Mouse (Mus musculus) forebrain, embryonic 16.5 days (tissue): ENCODE results near the gene Sgsm2. TPM values are rescaled to one million over a fixed set of nuclear protein-coding genes. Genes with fewer than 3 reads are reported as not detected.

Source experiments
- ATAC-seq: fragments of 200-750 bp; cut with Nextera tagmentation; 2 replicates; pipeline ENCODE4 v1.8.0; 2017; ENCODE audit warnings: mild to moderate bottlenecking, moderate library complexity
- H3K27ac ChIP-seq: fragments of 300-500 bp; sonication (generic); 2 replicates; pipeline ENCODE4 v1.5.1; 2014; ENCODE audit warnings: low read length, control low read depth
- H3K27me3 ChIP-seq: fragments of 300-500 bp; sonication (generic); replicated peaks from 2 replicates; pipeline ENCODE4 v1.6.1; 2014; ENCODE audit warnings: low read length; ENCODE audit not compliant: control insufficient read depth, insufficient read depth
- H3K36me3 ChIP-seq: fragments of 300-500 bp; sonication (generic); 2 replicates; pipeline ENCODE4 v1.6.1; 2014; ENCODE audit not compliant: control insufficient read depth, insufficient read depth
- H3K4me1 ChIP-seq: fragments of 300-500 bp; sonication (generic); replicated peaks from 2 replicates; pipeline ENCODE4 v1.6.1; 2014; ENCODE audit warnings: low read length; ENCODE audit not compliant: control insufficient read depth, insufficient read depth
- H3K4me2 ChIP-seq: fragments of 300-500 bp; sonication (generic); 2 replicates; pipeline ENCODE4 v1.6.1; 2014; ENCODE audit warnings: mild to moderate bottlenecking, low read length, control low read depth
- H3K4me3 ChIP-seq: fragments of 300-500 bp; sonication (generic); replicated peaks from 2 replicates; pipeline ENCODE4 v1.5.1; 2014; ENCODE audit warnings: mild to moderate bottlenecking, low read length, control low read depth
- H3K9ac ChIP-seq: fragments of 300-500 bp; sonication (generic); replicated peaks from 2 replicates; pipeline ENCODE4 v1.6.1; 2014; ENCODE audit warnings: low read depth, low read length, control low read depth
- H3K9me3 ChIP-seq: fragments of 300-500 bp; sonication (generic); 2 replicates; pipeline ENCODE4 v1.6.1; 2016; ENCODE audit warnings: low read length; ENCODE audit not compliant: control insufficient read depth
- WGBS: fragments of 180-500 bp; shearing (Covaris S2); extraction: QIAGEN DNeasy Blood & Tissue Kit; methylation state at CpG from one replicate; pipeline ENCODE4 v1.1.7; 2014; 5-methylcytosine and 5-hydroxymethylcytosine counted together
- polyA plus RNA-seq: library from polyadenylated mRNA; unstranded; fragments of >200 nt; fragmentation: Nextera tagmentation; extraction: Ambion mirVana; gene quantifications from 2 replicates; pipeline ENCODE4 v1.2.1, GENCODE M21; 2015

The Sgsm2 gene
- polyA plus RNA-seq, 1 experiment from 2014 or later: 18.2 TPM

DNA sequence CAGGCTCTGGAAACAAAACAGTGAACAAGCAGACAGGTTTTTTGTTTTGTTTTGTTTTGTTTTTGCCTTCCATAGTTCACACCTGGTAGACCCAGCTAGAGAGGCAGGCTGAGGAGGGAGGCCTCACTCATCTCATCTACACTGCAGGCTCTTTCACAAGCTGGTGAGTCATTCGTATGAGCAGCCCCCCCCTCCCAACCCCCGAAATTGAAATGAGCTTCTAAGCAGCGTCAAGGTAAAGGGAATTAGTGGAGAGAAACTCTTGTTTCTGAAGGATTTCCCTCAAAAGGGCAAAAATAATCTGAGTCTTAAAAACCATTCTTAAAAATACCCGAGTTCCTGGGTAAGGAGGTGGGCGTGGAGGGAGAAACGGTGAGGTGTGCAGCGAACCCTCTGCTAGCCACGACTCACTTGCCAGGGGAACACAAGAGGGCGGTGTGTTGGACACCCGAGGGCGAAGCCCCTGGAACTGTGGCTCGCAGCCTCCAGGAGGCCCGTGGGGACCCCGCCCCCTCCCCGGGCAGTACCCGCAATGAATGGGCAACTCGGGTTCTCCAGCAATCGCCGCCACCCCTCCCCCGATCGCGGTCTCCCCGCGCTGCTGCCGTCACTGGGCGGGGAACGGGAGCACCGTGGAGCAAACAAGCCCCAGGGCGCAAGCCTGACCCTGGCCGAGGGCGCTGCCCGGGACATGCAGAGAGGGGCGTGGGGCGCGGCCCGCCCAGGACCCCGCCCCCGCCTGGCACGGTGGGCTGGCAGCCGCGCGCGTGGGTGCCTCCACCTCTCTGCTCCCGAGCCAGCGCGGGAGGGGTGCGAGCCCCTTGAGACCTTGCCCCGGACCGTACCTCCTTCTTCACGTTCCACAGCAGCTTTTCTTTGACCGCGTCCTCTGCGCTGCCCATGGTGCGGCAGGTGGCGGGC is 620 bp downstream of the Sgsm2 start:
- Histone ChIP-seq H3K9me3 (no peaks in the 10 kb centered on the region), H3K27me3 (no peaks in the 10 kb centered on the region), H3K4me3 (peak overlapping the region; percentile 85), H3K36me3 (peaks cover 9% of the 10 kb centered on the region; the same call in 1 of the 2 replicates), H3K4me1 (peaks cover 18% of the 10 kb centered on the region), H3K27ac (peak overlapping the region; percentile 81), H3K9ac (peak overlapping the region; percentile 83), H3K4me2 (peak overlapping the region; percentile 84)
- WGBS: under 1% methylated on average over 43 of the region's 55 CpGs
- ATAC-seq: peak; percentile 39

GRCm38 (mm10) chr11:74894619-74895018 is 2.2 kb downstream of the Sgsm2 start:
- no peak for ATAC-seq
- no peak overlapping the region for H3K27ac ChIP-seq
- H3K9me3 ChIP-seq: no peaks in the 10 kb centered on the region
- H3K36me3 ChIP-seq: no peaks in the 10 kb centered on the region
- 78% methylated on average over 4 of the region's 4 CpGs for WGBS
- H3K4me3 ChIP-seq: no peak overlapping the region
- no peaks in the 10 kb centered on the region for H3K27me3 ChIP-seq
- H3K9ac ChIP-seq: no peak overlapping the region
- no peak overlapping the region for H3K4me2 ChIP-seq
- peaks cover 16% of the 10 kb centered on the region for H3K4me1 ChIP-seq

GRCm38 (mm10) chr11:74883098-74883497 is 13.8 kb downstream of the Sgsm2 start:
- H3K36me3 ChIP-seq: peaks cover 3% of the 10 kb centered on the region
- H3K4me3 ChIP-seq: no peak overlapping the region
- WGBS: 80% methylated on average over 10 of the region's 10 CpGs
- H3K9me3 ChIP-seq: no peaks in the 10 kb centered on the region
- H3K9ac ChIP-seq: no peak overlapping the region
- H3K4me1 ChIP-seq: peaks cover 5% of the 10 kb centered on the region; the same call in 1 of the 2 replicates
- ATAC-seq: no peak
- no peaks in the 10 kb centered on the region for H3K27me3 ChIP-seq
- no peak overlapping the region for H3K27ac ChIP-seq
- no peak overlapping the region for H3K4me2 ChIP-seq

- Histone ChIP-seq H3K9me3 (no peaks in the 10 kb centered on the region), H3K27ac (no peak overlapping the region), H3K4me1 (peaks cover 6% of the 10 kb centered on the region), H3K36me3 (peaks cover 3% of the 10 kb centered on the region), H3K9ac (no peak overlapping the region), H3K4me2 (no peak overlapping the region), H3K27me3 (no peaks in the 10 kb centered on the region), H3K4me3 (no peak overlapping the region)
- 43% methylated on average over 14 of the region's 14 CpGs for WGBS
- no peak for ATAC-seq
Observed at GRCm38 (mm10) chr11:74881979-74882378, 14.9 kb downstream of the Sgsm2 start.

- H3K36me3 ChIP-seq: peaks cover 3% of the 10 kb centered on the region
Observed at GRCm38 (mm10) chr11:74880999-74881398, 15.9 kb downstream of the Sgsm2 start.

DNA sequence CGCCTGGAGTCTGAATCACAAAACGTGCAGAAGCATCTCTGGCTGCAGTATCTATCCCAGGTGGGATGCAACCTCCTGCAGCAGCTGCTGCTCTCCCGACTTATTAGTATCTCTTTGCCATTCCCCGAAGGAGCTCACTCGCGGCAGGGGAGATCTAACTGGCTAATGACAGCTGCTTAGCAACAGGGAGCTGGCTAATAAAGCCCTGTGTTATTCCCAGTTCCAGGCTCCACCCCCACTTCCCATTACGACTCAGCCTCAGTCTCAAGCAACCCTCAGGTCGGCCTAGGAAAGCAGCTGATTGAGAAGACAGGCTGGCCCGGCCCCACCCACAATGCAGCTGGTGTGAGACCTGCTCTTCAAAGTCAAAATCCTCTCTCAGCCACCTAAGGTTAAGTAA is 20.1 kb downstream of the Sgsm2 start:
- Histone ChIP-seq H3K27me3 (no peaks in the 10 kb centered on the region), H3K4me2 (peak overlapping the region; percentile 47), H3K9ac (peak overlapping the region; percentile 37; the same call in 1 of the 2 replicates), H3K4me1 (peaks cover 14% of the 10 kb centered on the region), H3K27ac (peak overlapping the region; percentile 77), H3K4me3 (peak overlapping the region; percentile 15), H3K9me3 (no peaks in the 10 kb centered on the region), H3K36me3 (no peaks in the 10 kb centered on the region)
- 0% methylated on average over 9 of the region's 9 CpGs for WGBS
- ATAC-seq: peak; percentile 96

More at GRCm38 (mm10) chr11:74880999-74881398, 15.9 kb downstream of the Sgsm2 start:
- no peak for ATAC-seq
- Histone ChIP-seq H3K4me3 (no peak overlapping the region), H3K27me3 (no peaks in the 10 kb centered on the region), H3K4me2 (no peak overlapping the region), H3K27ac (no peak overlapping the region), H3K9ac (no peak overlapping the region), H3K9me3 (no peaks in the 10 kb centered on the region), H3K4me1 (peaks cover 15% of the 10 kb centered on the region)
- WGBS: 92% methylated on average over 9 of the region's 9 CpGs

DNA sequence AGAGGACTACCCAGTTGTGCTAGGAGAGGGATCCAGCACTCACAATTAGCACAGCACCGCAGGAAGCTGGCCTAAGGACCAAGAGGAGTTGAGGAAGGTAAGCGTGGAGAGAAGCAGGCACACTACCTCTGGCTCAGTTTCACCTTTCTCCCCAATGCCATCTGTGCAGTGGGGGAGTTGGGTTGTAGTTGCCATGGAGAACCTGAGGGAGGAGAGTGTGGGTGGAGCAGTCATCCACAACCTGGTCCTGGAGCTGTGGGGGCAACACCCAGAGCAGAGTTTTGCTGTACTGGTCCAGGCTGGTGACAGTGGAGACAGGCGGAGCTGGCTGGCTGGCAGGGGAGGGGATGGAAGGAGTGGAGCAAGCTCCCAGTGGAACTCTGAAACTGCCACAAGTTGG is 22.2 kb downstream of the Sgsm2 start:
- H3K27ac ChIP-seq: no peak overlapping the region
- peaks cover 22% of the 10 kb centered on the region for H3K4me1 ChIP-seq
- H3K36me3 ChIP-seq: no peaks in the 10 kb centered on the region
- no peaks in the 10 kb centered on the region for H3K27me3 ChIP-seq
- no peak overlapping the region for H3K4me2 ChIP-seq
- no peak for ATAC-seq
- H3K4me3 ChIP-seq: no peak overlapping the region
- WGBS: 46% methylated on average over 3 of the region's 3 CpGs
- H3K9me3 ChIP-seq: no peaks in the 10 kb centered on the region
- no peak overlapping the region for H3K9ac ChIP-seq

DNA sequence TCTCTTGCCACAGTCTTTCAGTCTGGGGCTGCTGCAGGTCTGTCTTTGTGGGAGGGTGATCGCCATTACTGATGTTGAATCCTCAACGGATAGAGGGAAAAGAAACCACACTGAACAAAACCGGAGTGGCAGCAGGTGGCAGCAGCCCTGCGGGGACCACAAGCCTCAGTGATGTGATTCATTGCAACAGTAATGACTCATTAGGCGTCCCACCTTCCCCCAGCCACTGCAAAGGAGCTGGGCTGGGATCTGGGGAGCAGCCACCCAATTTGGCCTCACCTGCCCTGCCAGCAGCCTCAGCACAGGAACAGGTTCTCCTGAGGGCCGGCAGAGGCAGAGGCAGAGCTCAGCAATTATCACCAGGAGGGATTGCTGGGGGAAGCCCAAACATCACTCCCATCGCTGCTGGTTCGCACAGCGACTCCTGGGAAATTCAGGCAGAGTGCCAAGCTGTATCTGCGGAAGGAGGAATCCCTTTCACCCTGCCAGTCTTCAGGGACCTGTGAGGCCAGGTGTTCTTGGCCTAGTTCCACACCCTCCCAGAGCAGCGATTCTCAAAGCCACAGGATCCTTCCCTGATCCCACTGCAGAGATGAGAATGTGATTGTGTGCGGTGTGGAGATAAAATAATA is 25.8 kb downstream of the Sgsm2 start:
- peaks cover 18% of the 10 kb centered on the region for H3K4me1 ChIP-seq
- H3K27ac ChIP-seq: no peak overlapping the region
- 13% methylated on average over 12 of the region's 12 CpGs for whole genome bisulfite sequencing
- H3K9me3 ChIP-seq: no peaks in the 10 kb centered on the region
- no peak overlapping the region for H3K4me2 ChIP-seq
- no peak overlapping the region for H3K4me3 ChIP-seq
- H3K9ac ChIP-seq: no peak overlapping the region; the same call in 1 of the 2 replicates
- no peaks in the 10 kb centered on the region; the same call in 1 of the 2 replicates for H3K36me3 ChIP-seq
- no peaks in the 10 kb centered on the region for H3K27me3 ChIP-seq
- ATAC-seq: peak; percentile 42; the same call in 1 of the 2 replicates

DNA sequence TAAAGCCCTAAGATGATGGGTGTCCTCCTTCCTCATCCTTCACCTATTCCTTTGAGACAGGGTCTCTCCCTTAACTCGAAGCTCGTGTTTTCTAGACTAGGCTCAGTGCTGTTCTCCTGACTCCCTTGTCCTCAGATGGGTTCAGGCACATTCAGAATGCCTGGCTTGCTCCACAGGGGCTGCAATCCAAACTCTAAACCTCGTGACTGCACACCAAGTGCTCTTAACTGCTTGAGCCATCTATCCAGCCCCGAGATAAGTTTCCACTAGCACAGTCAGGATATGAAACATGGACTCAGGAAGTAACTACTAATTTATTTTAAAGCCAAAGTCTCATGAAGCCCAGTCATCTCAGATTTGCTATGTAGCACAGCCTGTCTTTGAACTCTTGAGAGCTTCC is 26.3 kb downstream of the Sgsm2 start:
- Histone ChIP-seq H3K27me3 (no peaks in the 10 kb centered on the region), H3K9me3 (no peaks in the 10 kb centered on the region), H3K4me1 (peaks cover 17% of the 10 kb centered on the region), H3K36me3 (no peaks in the 10 kb centered on the region; the same call in 1 of the 2 replicates), H3K27ac (no peak overlapping the region), H3K9ac (no peak overlapping the region), H3K4me2 (no peak overlapping the region), H3K4me3 (no peak overlapping the region)
- 82% methylated on average over 4 of the region's 4 CpGs for WGBS
- no peak for ATAC-seq
